Mouse (Mus musculus) layer of hippocampus, adult 8-10 months (tissue): Measurements from ENCODE around the gene Pcsk2. TPM values are rescaled to one million over a fixed set of nuclear protein-coding genes. Genes with fewer than 3 reads are reported as not detected.

ENCODE experiments used
- DNase-seq, 2 experiments: peaks; one replicate each; pipeline ENCODE4 v3.0.0; 2022; ENCODE audit warnings: low spot score in 2 of 2
- total RNA-seq, 4 experiments: library from RNA; stranded (reverse); gene quantifications; 2 replicates each; pipeline ENCODE4 v1.2.4; 2022

Pcsk2 gene
- total RNA-seq, 4 experiments from 2014 or later, result 156 to 176 (median 170) TPM

DNA sequence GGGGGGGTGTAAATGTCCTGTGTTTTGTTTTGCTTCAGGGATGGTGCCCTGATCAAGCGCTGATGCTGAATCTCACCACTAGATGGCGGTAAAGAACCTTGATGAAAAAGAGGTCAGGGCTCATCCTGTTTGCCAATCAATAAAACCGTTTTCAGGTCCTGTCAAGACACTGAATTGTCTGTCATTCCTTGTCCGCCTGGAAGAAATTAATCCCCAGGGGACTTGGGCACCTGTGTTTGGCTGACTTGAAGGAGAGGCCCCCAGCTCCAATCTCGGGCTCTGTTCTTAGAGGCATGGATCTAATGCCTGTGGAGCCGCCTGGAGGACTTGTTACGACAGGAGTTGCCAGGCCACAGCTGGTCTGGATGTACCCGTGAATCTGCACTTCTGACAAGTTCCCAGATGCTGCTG is 291.3 kb downstream of the Pcsk2 start:
- peak; percentile 54 to 82 for DNase-seq

GRCm38 (mm10) chr2:143838698-143839097 is 292.7 kb downstream of the Pcsk2 start:
- no peak for DNase-seq

GRCm38 (mm10) chr2:143839458-143839857 is 293.5 kb downstream of the Pcsk2 start:
- no peak for DNase-seq

GRCm38 (mm10) chr2:143840895-143841294 is 294.9 kb downstream of the Pcsk2 start:
- DNase-seq, result no peak

GRCm38 (mm10) chr2:143841536-143841935 is 295.6 kb downstream of the Pcsk2 start:
- DNase-seq, result no peak

DNA sequence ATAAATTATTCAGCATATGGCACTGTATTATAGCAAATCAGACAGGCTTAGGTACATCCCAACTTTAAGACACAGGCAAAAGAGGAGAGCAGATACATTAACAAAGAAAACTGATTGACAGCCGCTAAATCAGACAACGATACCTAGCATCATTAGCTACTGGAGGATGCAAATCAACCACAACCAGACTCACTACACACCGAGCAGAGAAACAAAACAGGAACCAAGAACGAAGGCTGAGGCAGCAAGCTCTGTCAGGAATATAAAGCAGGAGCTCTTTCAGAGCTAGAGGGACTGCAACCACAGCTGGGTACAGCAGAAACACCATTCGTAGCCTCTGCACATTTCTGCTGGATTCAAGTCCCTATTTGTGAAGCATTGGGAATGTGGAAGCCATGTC is 298.8 kb downstream of the Pcsk2 start:
- no peak for DNase-seq

GRCm38 (mm10) chr2:143846799-143847198 is 300.8 kb downstream of the Pcsk2 start:
- no peak for DNase-seq

- no peak for DNase-seq
These were observed 301.3 kb downstream of the Pcsk2 start for GRCm38 (mm10) chr2:143847291-143847690.

GRCm38 (mm10) chr2:143851354-143852221 is 305.6 kb downstream of the Pcsk2 start:
- peak; percentile 19 to 46 for DNase-seq

- DNase-seq, result no peak
These were observed 306.6 kb downstream of the Pcsk2 start for GRCm38 (mm10) chr2:143852295-143853275.

- no peak for DNase-seq
These were observed 307.5 kb downstream of the Pcsk2 start for GRCm38 (mm10) chr2:143853447-143853846.

DNA sequence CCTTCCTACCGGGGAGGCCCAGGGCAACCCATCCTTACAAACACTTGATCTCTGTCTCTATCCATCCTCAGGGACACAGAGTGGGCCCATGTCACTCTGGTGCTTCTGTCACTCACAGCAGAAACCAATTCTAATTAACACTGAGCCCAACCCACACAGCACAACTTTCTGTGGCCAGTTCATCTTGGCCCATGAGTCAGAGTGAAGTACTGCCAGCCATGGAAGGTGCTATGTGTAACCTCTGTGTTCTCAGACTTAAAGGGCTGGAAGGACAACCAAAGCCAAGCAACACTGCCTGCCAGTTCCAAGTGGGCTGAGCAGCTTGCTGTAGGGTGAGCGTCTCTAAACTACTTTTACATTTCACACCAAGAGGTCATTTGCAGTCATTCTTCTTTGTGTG is 313.2 kb downstream of the Pcsk2 start:
- DNase-seq, result no peak

DNA sequence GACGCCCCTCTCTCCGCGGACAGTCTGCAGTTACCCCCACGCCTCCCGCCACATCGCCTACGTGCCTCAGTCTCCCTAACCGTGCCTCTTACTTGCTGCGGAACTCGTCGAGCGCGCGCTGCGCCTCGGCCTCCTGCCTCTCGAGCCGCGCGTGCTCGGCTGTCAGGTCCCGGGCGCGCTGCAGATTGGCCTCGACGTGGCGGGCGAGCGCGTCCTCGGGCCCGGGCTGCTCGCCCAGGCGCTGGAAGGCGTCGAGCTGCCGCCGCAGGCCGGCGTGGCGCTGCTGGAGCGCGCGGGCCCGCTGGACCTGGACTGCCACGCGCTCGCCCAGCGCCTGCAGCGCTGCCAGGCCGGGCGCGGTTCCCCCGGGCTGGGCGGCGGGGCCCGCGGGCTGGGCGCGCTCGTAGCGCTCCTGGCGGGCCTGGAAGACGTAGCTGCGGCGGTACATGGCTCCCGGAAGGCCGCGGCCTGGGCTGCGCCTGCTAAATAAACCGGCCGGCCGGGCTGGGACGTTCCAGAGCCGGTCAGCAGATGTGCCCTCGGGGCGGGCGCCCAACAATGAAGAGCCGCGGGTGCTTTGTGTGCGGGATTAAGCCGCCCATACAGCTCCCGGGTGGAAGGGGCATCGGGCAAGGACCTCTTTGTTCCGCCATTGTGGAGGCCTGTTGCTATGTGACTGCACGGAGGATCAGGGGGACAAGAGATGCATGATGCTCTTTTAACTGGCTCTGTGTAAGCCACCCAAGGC is 316.7 kb downstream of the Pcsk2 start, which contains the start of gene Bfsp1:
Bfsp1 (minus strand) TSS at position 690 of the 748 bp plus-strand sequence.
- no peak for DNase-seq

- DNase-seq, result no peak
These were observed 318.6 kb downstream of the Pcsk2 start for GRCm38 (mm10) chr2:143864600-143864999.
